11 mouse cellular contexts compared by ENCODE assay signal in genomic region chr12:113276355-113276942, GRCm38 (mm10).
DNase-seq lines count a peak whose midpoint lies in the region; ATAC-seq and TF ChIP-seq lines count a peak whose summit lies in the region.
"Had no signal": no experiment of that assay in that cellular context is flagged by ENCODE, and none has a peak within 500 bp of the region (broad histone marks: within the 10 kb centered on the region; RNA-seq: fewer than 3 reads in every experiment).

No protein-coding gene starts in this region.

- no peak for TF ChIP-seq EP300 in lung, postnatal 0 days (IDR thresholded peaks at IDR 0.05)

- no peaks in the 10 kb centered on the region for H3K9me3 ChIP-seq in forebrain, embryonic 11.5 days (ENCODE audit: control insufficient read depth, low read length)
- H3K9me3 ChIP-seq in forebrain, embryonic 16.5 days (ENCODE audit: control insufficient read depth, low read length), result no peaks in the 10 kb centered on the region
- H3K9me3 ChIP-seq in lung, postnatal 0 days (ENCODE audit: low read length), result no peaks in the 10 kb centered on the region
- H3K9me3 ChIP-seq in limb, embryonic 15.5 days, result no peaks in the 10 kb centered on the region
- no peaks in the 10 kb centered on the region for H3K9me3 ChIP-seq in stomach, embryonic 16.5 days (replicated peaks; ENCODE audit: control insufficient read depth, low read length)

- H3K4me1 ChIP-seq in forebrain, embryonic 11.5 days (replicated peaks; ENCODE audit: control insufficient read depth, insufficient read depth, low read length), result no peaks in the 10 kb centered on the region
- H3K4me1 ChIP-seq in forebrain, embryonic 16.5 days (replicated peaks; ENCODE audit: control insufficient read depth, insufficient read depth, low read length), result no peaks in the 10 kb centered on the region
- H3K4me1 ChIP-seq in lung, postnatal 0 days (ENCODE audit: insufficient read depth, low read depth, low read length), result no peaks in the 10 kb centered on the region
- no peaks in the 10 kb centered on the region for H3K4me1 ChIP-seq in limb, embryonic 15.5 days
- no peaks in the 10 kb centered on the region for H3K4me1 ChIP-seq in stomach, embryonic 16.5 days (ENCODE audit: control insufficient read depth, insufficient read depth, low read length)

- no peaks in the 10 kb centered on the region for H3K36me3 ChIP-seq in forebrain, embryonic 11.5 days (ENCODE audit: control insufficient read depth, insufficient read depth, low read length)
- no peaks in the 10 kb centered on the region for H3K36me3 ChIP-seq in forebrain, embryonic 16.5 days (ENCODE audit: control insufficient read depth, insufficient read depth)
- no peaks in the 10 kb centered on the region for H3K36me3 ChIP-seq in lung, postnatal 0 days (ENCODE audit: insufficient read depth, low read length)
- H3K36me3 ChIP-seq in limb, embryonic 15.5 days, result no peaks in the 10 kb centered on the region
- no peaks in the 10 kb centered on the region for H3K36me3 ChIP-seq in stomach, embryonic 16.5 days (ENCODE audit: control insufficient read depth, insufficient read depth, low read length)

- WGBS in forebrain, embryonic 11.5 days, result 68% methylated on average over 1 of the region's 1 CpGs
- 71% methylated on average over 1 of the region's 1 CpGs for WGBS in forebrain, embryonic 16.5 days
- WGBS in lung, postnatal 0 days, result 93% methylated on average over 1 of the region's 1 CpGs
- WGBS in limb, embryonic 15.5 days, result 70% methylated on average over 1 of the region's 1 CpGs
- 73% methylated on average over 1 of the region's 1 CpGs for WGBS in stomach, embryonic 16.5 days

- DNase-seq in forebrain, embryonic 11.5 days (ENCODE audit: low spot score), result no peak
- no peak for DNase-seq in lung, postnatal 0 days (ENCODE audit: low spot score)
- DNase-seq in lung, postnatal 4 days, result no peak
- no peak for DNase-seq in thymus, postnatal 36 days
- DNase-seq in urinary bladder, adult 18-20 months (ENCODE audit: low spot score in 2 of 2), result no peak
- DNase-seq: heart, adult 18-20 months; kidney, postnatal 4 days; lung, adult 2 months had no signal

- ATAC-seq in forebrain, embryonic 11.5 days (replicated peaks; ENCODE audit: low FRiP score), result peak; percentile 53
- ATAC-seq in forebrain, embryonic 16.5 days, result no peak
- ATAC-seq in lung, postnatal 0 days, result peak; percentile 37
- ATAC-seq in limb, embryonic 15.5 days (ENCODE audit: insufficient number of reproducible peaks, low FRiP score, low TSS enrichment, low read depth), result peak; percentile 38; the same call in 1 of the 2 replicates
- peak; percentile 46 for ATAC-seq in stomach, embryonic 16.5 days (ENCODE audit: insufficient read depth, low FRiP score)

- H3K27me3 ChIP-seq in forebrain, embryonic 11.5 days (ENCODE audit: control insufficient read depth, insufficient read depth, low read length), result no peaks in the 10 kb centered on the region
- no peaks in the 10 kb centered on the region for H3K27me3 ChIP-seq in forebrain, embryonic 16.5 days (replicated peaks; ENCODE audit: control insufficient read depth, insufficient read depth, low read length)
- H3K27me3 ChIP-seq in lung, postnatal 0 days (replicated peaks; ENCODE audit: insufficient read depth, low read length), result no peaks in the 10 kb centered on the region
- no peaks in the 10 kb centered on the region for H3K27me3 ChIP-seq in limb, embryonic 15.5 days
- no peaks in the 10 kb centered on the region for H3K27me3 ChIP-seq in stomach, embryonic 16.5 days (ENCODE audit: control insufficient read depth, insufficient read depth, low read length)

- no peak overlapping the region for H3K9ac ChIP-seq in forebrain, embryonic 11.5 days (ENCODE audit: low read length)
- H3K9ac ChIP-seq in forebrain, embryonic 16.5 days (replicated peaks; ENCODE audit: low read depth, low read length), result no peak overlapping the region
- no peak overlapping the region for H3K9ac ChIP-seq in lung, postnatal 0 days (replicated peaks; ENCODE audit: low read depth)
- H3K9ac ChIP-seq in limb, embryonic 15.5 days, result no peak overlapping the region
- H3K9ac ChIP-seq in stomach, embryonic 16.5 days (ENCODE audit: low read length), result no peak overlapping the region

- H3K4me3 ChIP-seq in forebrain, embryonic 11.5 days (ENCODE audit: low read depth, low read length), result no peak overlapping the region
- no peak overlapping the region for H3K4me3 ChIP-seq in forebrain, embryonic 16.5 days (replicated peaks; ENCODE audit: low read length)
- H3K4me3 ChIP-seq in lung, postnatal 0 days (ENCODE audit: low read depth, low read length), result no peak overlapping the region
- H3K4me3 ChIP-seq in limb, embryonic 15.5 days, result no peak overlapping the region
- no peak overlapping the region for H3K4me3 ChIP-seq in stomach, embryonic 16.5 days (replicated peaks; ENCODE audit: low read length)

- H3K4me2 ChIP-seq in forebrain, embryonic 11.5 days (ENCODE audit: low read depth, low read length, severe bottlenecking), result no peak overlapping the region
- H3K4me2 ChIP-seq in forebrain, embryonic 16.5 days (ENCODE audit: low read length), result no peak overlapping the region
- H3K4me2 ChIP-seq in lung, postnatal 0 days (replicated peaks; ENCODE audit: low read depth, low read length), result no peak overlapping the region
- no peak overlapping the region for H3K4me2 ChIP-seq in limb, embryonic 15.5 days
- no peak overlapping the region for H3K4me2 ChIP-seq in stomach, embryonic 16.5 days (ENCODE audit: low read depth, low read length)

- no peak overlapping the region for H3K27ac ChIP-seq in forebrain, embryonic 11.5 days (ENCODE audit: low read depth, low read length)
- no peak overlapping the region for H3K27ac ChIP-seq in forebrain, embryonic 16.5 days (ENCODE audit: low read length)
- no peak overlapping the region for H3K27ac ChIP-seq in lung, postnatal 0 days (ENCODE audit: low read length)
- no peak overlapping the region for H3K27ac ChIP-seq in limb, embryonic 15.5 days
- no peak overlapping the region for H3K27ac ChIP-seq in stomach, embryonic 16.5 days (ENCODE audit: low read length)

- no peak for TF ChIP-seq CTCF in lung, postnatal 0 days (IDR thresholded peaks at IDR 0.05)
